Mouse (Mus musculus) embryonic fibroblast, embryonic 13.5 days (primary cell): ENCODE measurements around the gene Mtss1l.

ENCODE experiments used
- CTCF ChIP-seq: IDR thresholded peaks from 2 replicates; pipeline ENCODE4 v1.5.1; 2011; ENCODE audit warnings: mild to moderate bottlenecking, control low read depth, low read length, moderate library complexity, borderline replicate concordance; ENCODE audit not compliant: insufficient read depth
- POLR2A ChIP-seq: IDR thresholded peaks from 2 replicates; pipeline ENCODE4 v1.6.1; 2011; ENCODE audit warnings: low read depth, mild to moderate bottlenecking, control low read depth, low read length, moderate library complexity

DNA sequence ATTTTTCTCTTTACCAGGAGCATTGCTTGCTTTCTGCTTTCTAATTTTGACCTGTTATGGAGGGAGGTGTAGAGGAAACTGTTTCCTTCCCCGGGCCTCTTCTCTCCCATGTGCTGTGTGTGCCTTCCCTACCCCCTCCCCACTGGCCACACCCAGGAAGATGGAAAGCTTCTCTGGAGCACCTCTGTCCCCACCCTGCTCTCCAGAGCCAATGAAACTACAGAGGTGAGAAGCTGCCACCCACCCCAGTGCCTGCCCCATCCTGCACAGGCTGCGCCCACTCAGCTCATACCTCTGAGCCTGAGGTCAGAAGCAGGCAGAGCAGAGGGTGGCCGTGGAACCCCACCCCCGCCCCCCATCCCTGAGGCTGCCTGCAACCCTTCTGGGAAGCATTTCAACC is 33.4 kb downstream of the Mtss1l start:
- TF ChIP-seq POLR2A: no peak
- no peak for TF ChIP-seq CTCF
